Mouse (Mus musculus) olfactory bulb, adult 2 months (tissue): ENCODE data around the gene Tcta. TPM values are rescaled to one million over a fixed set of nuclear protein-coding genes. Genes with fewer than 3 reads are reported as not detected.
"Not testable (repeated sequence)": the region's sequence is repeated elsewhere in the genome, so short reads cannot be mapped to it uniquely, and the experiment has no call there.

Experiments
- H3K27ac ChIP-seq: fragments of 200-500 bp; 2 replicates; pipeline ENCODE4 v1.5.1; 2012; ENCODE audit warnings: low read depth, low read length; ENCODE audit not compliant: insufficient read depth
- H3K4me1 ChIP-seq: fragments of 200-500 bp; 2 replicates; pipeline ENCODE4 v1.6.1; 2012; ENCODE audit warnings: low read length; ENCODE audit not compliant: control insufficient read depth, insufficient read depth
- H3K4me3 ChIP-seq: fragments of 200-500 bp; 2 replicates; pipeline ENCODE4 v1.5.1; 2012; ENCODE audit warnings: mild to moderate bottlenecking, low read depth, low read length, moderate library complexity; ENCODE audit not compliant: insufficient read depth
- CTCF ChIP-seq: fragments of 200-500 bp; IDR thresholded peaks from 2 replicates; pipeline ENCODE4 v1.5.1; 2012; ENCODE audit warnings: low read depth, mild to moderate bottlenecking, low read length, moderate library complexity; ENCODE audit not compliant: insufficient read depth
- POLR2A ChIP-seq: fragments of 200-500 bp; IDR thresholded peaks from 2 replicates; pipeline ENCODE4 v1.6.1; 2012; ENCODE audit warnings: mild to moderate bottlenecking, low read depth, low read length, moderate library complexity; ENCODE audit not compliant: insufficient read depth
- WGBS: fragments of 180-500 bp; shearing (Covaris S2); methylation state at CpG from one replicate; pipeline ENCODE4 v1.1.7; 2018; 5-methylcytosine and 5-hydroxymethylcytosine counted together
- polyA plus RNA-seq: library from polyadenylated mRNA; stranded (reverse); fragments of >200 nt; gene quantifications from 2 replicates; pipeline ENCODE4 v1.2.4, GENCODE M21; 2012; ENCODE audit warnings: low replicate concordance; ENCODE audit not compliant: missing spikeins, insufficient read depth, insufficient read length

Gene Tcta
- polyA plus RNA-seq, 1 experiment = not detected

DNA sequence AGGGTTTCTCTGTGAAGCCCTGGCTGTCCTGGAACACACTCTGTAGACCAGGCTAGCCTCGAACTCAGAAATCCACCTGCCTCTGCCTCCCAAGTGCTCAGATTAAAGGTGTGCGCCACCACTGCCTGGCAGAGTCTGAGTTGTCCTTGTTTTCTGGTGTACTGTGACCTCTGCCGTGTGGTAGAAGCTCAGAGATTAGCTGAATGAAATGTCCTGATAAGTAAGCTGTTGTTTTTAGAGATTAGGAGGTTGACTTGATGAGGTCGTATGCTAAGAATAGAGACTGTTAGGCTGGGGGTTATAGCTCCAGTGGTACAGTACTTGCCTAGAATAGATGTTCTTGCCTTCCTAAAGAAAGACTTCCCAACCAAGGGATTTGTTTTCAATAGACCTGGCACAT lies 1.2 kb downstream of the Tcta start:
- Histone ChIP-seq H3K27ac (no peak overlapping the region), H3K4me1 (peaks cover 2% of the 10 kb centered on the region; the same call in 1 of the 2 replicates), H3K4me3 (no peak overlapping the region)
- no peak for TF ChIP-seq CTCF
- no peak for TF ChIP-seq POLR2A
- 76% methylated on average over 4 of the region's 4 CpGs for WGBS

DNA sequence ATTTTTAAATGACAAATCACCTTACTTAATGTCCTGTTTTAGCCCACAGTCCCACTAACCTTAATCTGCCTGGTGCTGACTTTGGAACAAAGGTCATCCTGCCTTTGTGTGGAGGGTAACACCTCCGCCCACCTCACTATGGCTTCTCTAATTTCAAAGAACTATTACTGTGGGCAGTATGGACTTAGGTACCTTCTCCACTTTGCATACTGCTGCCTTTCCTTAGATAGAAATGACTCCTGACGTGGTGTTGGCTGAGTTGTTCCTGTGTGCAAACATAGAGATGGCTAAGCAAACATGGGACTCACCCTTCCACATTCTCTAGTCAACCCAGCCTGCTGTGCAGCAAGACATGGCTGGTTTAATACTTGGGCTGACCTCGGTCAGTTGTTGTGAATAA lies 4.1 kb downstream of the Tcta start:
- Histone ChIP-seq H3K4me1 (peaks cover 5% of the 10 kb centered on the region; the same call in 1 of the 2 replicates), H3K4me3 (no peak overlapping the region), H3K27ac (no peak overlapping the region)
- 90% methylated on average over 3 of the region's 3 CpGs for whole genome bisulfite sequencing
- TF ChIP-seq CTCF (no peak), POLR2A (no peak)

DNA sequence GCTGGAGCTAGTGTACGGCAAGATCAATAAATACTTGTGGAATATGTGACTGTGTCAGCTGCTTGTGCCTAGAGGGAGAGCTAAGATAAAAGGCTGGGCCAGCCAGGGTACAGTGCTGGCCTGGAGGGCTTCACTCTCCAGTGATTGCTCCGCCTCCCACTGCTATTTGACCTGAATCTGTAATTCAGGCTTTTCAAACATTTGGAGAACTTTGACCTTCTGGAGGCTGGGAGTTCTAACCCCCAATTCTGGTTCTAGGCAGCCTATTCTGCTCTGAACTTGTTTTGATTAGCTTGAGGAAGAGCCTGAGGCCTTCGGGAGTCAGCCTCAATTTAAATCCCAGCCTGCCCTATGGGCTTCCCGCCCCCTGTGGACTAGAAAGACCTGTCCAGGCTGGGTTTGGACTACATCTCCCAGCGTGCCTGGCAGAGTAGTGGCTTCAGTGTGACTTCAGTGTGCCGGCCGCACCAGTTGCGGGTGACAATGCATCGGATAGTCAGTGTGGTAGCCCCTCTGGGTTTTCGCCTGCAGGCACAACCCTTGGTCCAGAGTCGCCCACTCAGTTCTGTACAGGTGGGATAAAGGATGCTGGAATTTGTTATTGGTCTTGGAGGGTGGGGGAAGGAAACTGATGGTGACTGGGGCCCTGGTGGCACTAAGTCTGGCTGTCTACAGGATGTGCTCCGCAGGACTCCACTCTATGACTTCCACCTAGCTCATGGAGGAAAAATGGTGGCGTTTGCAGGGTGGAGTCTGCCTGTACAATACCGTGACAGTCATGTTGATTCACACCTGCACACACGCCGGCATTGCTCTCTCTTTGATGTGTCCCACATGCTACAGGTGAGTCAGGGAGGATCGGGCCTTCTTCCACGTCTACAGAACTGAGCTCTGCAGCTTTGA lies 9.3 kb downstream of the Tcta start, which contains the start of gene Amt:
Gene Amt (plus strand): TSS at position 401 of the 903 bp plus-strand sequence.
- 0 out of 2 replicates have a peak, but pooled peaks cover 6% of the 10 kb centered on the region for H3K4me1 ChIP-seq
- no peak within 1 kb of the TSS for H3K27ac ChIP-seq
- 29% methylated on average over 18 of the region's 18 CpGs for WGBS
- peak within 1 kb of the TSS; percentile 30 for H3K4me3 ChIP-seq
- no peak for TF ChIP-seq POLR2A
- TF ChIP-seq CTCF = no peak

DNA sequence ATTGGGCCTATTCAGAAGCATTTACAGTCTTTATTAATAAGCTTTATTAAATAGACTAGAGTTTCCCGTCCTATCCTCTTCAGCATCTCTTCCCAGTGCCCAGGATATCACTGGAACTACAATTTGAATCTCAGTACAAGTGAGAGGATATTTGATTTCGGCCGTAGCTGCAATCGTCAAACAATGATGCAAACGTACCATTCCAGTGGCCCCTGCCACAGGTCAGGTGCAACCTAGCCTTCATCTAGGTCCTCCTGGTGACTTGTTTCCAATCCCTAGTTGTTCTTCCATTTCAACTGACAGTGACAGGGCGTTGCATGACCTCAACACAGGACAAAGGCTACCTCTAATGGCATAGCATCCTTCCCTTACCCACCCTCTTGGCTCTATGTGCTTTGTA lies 15.2 kb downstream of the Tcta start:
- H3K4me1 ChIP-seq = no peaks in the 10 kb centered on the region
- no peak overlapping the region for H3K27ac ChIP-seq
- TF ChIP-seq POLR2A (no peak), CTCF (no peak)
- 16% methylated on average over 6 of the region's 6 CpGs for WGBS
- H3K4me3 ChIP-seq = peak overlapping the region; percentile 58

DNA sequence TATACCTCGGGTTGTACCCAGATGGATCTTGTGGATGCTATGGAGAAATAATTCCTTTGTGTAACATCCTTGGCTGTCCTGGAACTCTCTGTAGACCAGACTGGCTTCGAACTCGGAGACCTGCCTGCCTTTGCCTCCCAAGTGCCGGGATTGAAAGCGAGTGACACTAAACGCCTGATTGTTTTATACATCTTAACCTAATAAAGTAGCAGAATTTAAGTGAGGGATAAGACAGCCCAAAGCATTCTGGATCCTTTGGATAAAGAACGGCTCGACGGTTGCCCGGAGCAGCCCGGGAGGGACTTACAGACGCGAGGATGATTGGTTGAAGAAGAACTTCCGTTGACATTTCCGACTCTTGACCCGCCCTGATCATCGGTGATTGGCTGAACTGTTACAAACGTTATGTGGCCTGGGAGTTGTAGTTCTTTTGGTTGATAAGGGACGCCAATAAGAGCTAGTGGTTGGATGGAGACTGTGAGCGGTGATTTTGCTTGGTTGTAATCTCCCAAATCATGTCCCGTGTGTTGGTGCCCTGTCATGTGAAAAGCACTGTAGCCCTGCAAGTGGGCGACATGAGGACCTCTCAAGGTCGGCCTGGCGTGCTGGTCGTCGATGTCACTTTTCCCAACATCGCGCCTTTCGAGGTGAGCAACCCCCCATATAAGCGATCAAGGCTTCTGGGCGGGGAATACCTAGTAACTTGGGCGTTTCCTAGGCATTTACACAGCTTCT lies 15.8 kb downstream of the Tcta start, which contains the start of gene Nicn1:
Gene Nicn1 (plus strand): TSS at position 414 of the 735 bp plus-strand sequence.
- peak within 1 kb of the TSS; percentile 58 for H3K4me3 ChIP-seq
- under 1% methylated on average over 32 of the region's 32 CpGs for WGBS
- no peaks in the 10 kb centered on the region for H3K4me1 ChIP-seq
- TF ChIP-seq POLR2A (peak; percentile 66), CTCF (no peak)
- H3K27ac ChIP-seq = peak within 1 kb of the TSS; percentile 32; the same call in 1 of the 2 replicates

DNA sequence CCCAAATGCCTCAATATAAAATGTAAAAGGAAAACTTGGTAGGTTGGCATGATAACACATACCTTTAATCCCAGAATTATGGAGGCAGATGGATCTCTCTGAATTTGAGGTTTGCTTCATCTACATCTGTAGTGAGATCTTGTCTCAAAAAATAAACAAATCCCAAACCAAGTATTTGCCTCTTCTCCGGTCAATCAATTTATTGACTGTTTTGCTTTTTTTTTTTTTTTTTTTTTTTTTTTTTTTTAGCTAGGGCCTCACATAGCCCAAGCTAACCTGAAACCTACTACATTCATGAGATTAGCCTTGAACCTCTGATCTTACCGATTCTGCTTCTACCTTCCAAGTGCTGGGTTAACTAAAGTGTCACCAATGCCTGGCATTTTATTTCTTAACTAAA lies 16.6 kb downstream of the Tcta start:
- no peak for TF ChIP-seq POLR2A
- Histone ChIP-seq H3K27ac (no peak overlapping the region), H3K4me1 (no peaks in the 10 kb centered on the region), H3K4me3 (no peak overlapping the region)
- WGBS = 65% methylated on average over 2 of the region's 2 CpGs

DNA sequence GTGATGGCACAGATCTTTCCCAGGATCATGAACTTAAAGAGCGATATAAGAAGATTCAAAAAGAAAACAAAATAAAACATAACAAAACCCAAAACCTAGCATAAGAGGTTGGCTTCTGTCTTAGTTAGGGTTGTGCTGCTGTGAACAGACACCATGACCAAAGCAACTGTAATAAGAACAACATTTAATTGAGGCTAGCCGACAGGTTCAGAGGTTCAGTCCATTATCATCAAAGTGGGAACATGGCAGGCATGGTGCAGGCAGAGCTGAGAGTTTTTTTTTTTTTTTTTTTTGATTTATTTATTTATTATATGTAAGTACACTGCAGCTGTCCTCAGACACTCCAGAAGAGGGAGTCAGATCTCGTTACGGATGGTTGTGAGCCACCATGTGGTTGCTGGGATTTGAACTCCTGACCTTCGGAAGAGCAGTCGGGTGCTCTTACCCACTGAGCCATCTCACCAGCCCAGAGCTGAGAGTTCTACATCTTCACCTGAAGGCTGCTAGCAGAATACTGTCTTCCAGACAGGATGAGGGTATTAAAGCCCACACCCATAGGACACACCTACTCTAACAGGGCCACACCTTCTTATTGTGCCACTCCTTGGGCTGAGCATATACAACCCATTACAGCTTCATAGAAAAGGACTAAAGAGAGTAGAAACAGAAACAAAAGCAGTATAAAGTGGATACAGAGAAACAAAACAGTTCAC lies 18.3 kb downstream of the Tcta start:
- H3K4me3 ChIP-seq, H3K27ac ChIP-seq, H3K4me1 ChIP-seq: not testable (repeated sequence)
- 74% methylated on average over 6 of the region's 6 CpGs for WGBS

DNA sequence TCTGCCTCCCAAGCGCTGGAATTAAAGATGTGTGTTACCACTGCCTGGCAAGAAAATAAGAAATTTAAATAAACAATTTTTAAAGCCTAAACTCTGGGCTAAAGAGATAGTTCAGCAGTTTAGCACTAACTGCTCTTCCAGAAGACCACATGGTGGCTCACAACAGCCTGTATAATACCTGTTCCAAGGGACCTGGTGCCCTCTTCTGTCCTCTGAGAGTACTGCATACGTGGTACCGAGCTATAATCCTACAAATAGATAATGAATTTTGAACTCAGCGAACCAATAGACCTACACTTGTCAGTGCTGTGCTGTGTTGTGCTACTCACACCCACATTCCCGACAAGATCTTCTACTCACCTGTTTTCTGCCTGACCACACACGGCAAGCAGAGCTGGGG lies 21.6 kb downstream of the Tcta start:
- Histone ChIP-seq H3K27ac (no peak overlapping the region), H3K4me3 (no peak overlapping the region), H3K4me1 (0 out of 2 replicates have a peak, but pooled peaks cover 2% of the 10 kb centered on the region)
- WGBS = 11% methylated on average over 6 of the region's 6 CpGs
- TF ChIP-seq POLR2A (no peak), CTCF (no peak)
